Mouse (Mus musculus): ENCODE data around the gene Slc6a17.

DNA sequence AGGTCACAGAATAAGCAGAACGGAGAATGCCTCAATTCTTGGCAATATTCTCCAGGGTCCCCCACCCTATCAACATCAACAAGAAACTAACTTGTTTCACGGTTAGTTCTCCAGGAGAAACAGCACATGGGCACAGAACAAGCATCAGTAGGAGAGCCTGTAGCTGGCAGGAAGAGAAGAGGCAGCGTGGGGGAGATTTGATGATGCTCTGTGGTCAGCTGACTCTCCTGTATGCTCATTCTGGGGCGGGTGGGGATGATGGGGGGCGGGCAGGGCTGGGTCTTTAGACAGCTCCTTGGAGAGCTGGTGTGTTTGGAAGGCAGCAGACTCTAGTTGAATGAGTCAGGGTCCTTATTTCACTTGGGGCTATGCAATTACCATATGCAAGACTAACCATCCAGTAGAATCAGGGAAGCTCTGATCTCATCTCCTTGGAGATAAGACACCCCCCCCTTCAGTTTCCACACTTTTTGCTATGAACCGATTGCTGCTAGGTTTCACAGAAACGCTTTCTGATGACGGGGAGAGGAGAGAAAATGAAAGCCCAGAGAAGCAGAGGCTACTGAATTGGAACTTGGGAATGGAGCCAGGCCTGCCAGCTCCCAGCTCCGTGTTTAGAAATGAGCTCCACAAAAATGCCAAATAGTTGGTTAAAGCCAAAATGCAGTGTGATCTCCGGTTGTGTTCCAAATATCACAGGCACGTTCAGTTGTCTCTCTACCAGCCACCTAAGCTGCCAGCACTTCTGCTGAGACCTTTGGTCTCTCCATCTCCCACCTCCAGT lies 93.4 kb downstream of the Slc6a17 start:
- no peak for TF ChIP-seq EP300 (IDR thresholded peaks at IDR 0.05; ENCODE audit: low read depth)
- no peak for TF ChIP-seq CTCF (IDR thresholded peaks at IDR 0.05; ENCODE audit: low read depth)

Data from liver, postnatal 0 days (tissue).